In the genomic region with DNA sequence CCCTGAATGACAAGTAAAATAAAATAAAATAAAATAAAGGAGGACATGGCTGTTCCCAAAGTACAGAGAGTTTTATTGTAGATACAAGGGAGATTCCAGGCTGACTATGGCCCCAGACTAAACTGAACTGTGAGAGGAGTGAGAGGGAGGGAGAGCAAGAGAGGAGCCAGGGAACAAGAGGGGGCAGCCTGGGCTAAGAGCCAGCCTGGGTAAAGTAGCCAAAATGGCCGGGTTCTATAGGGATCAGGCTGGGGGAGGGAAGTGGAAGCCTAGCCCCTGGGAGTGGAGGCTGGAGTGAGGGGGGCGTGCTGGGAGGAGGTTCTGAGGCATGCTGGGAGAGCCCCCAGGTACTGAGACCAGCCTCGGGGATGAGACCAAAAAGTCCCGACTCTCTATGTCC, we compare ENCODE assay signal across 26 mouse cellular contexts. TPM values are rescaled to one million over a fixed set of nuclear protein-coding genes. Genes with fewer than 3 reads are reported as not detected.
A peak's percentile ranks its signal among the peaks of the same experiment; 100 is the strongest.
DNase-seq lines count a peak whose midpoint lies in the region; ATAC-seq and TF ChIP-seq lines count a peak whose summit lies in the region.
"Had no signal": no experiment of that assay in that cellular context is flagged by ENCODE, and none has a peak within 500 bp of the region (broad histone marks: within the 10 kb centered on the region; RNA-seq: fewer than 3 reads in every experiment).

No protein-coding gene starts in this region.

- no peaks in the 10 kb centered on the region for H3K27me3 ChIP-seq in heart, embryonic 16.5 days (ENCODE audit: control insufficient read depth, insufficient read depth, low read length)
- H3K27me3 ChIP-seq in embryonic facial prominence, embryonic 10.5 days (replicated peaks; ENCODE audit: low read depth, poor library complexity, severe bottlenecking) = 0 out of 2 replicates have a peak, but pooled peaks cover 4% of the 10 kb centered on the region
- no peaks in the 10 kb centered on the region for H3K27me3 ChIP-seq in stomach, postnatal 0 days (ENCODE audit: control insufficient read depth, insufficient read depth, low read length)
- H3K27me3 ChIP-seq: embryonic facial prominence, embryonic 15.5 days; forebrain, embryonic 12.5 days; limb, embryonic 13.5 days; lung, embryonic 15.5 days had no signal

- peaks cover 2% of the 10 kb centered on the region; the same call in 1 of the 2 replicates for H3K4me1 ChIP-seq in heart, embryonic 16.5 days (ENCODE audit: control insufficient read depth, insufficient read depth, low read length)
- peaks cover 15% of the 10 kb centered on the region for H3K4me1 ChIP-seq in embryonic facial prominence, embryonic 10.5 days
- H3K4me1 ChIP-seq in stomach, postnatal 0 days (replicated peaks; ENCODE audit: control insufficient read depth, insufficient read depth) = peaks cover 9% of the 10 kb centered on the region; the same call in 1 of the 2 replicates
- H3K4me1 ChIP-seq: forebrain, embryonic 12.5 days; neural tube, embryonic 12.5 days had no signal

- peak overlapping the region; percentile 14; the same call in 1 of the 2 replicates for H3K27ac ChIP-seq in heart, embryonic 16.5 days (ENCODE audit: low read length)
- H3K27ac ChIP-seq in embryonic facial prominence, embryonic 10.5 days (replicated peaks) = peak overlapping the region; percentile 54; the same call in 1 of the 2 replicates
- H3K27ac ChIP-seq in stomach, postnatal 0 days (replicated peaks) = 0 out of 2 replicates have a peak overlapping the region, but pooled peaks have one; percentile 18
- H3K27ac ChIP-seq: embryonic facial prominence, embryonic 15.5 days; forebrain, embryonic 12.5 days; heart, embryonic 13.5 days; hindbrain, postnatal 0 days; limb, embryonic 13.5 days; neural tube, embryonic 12.5 days had no signal

- no peak for ATAC-seq in cerebellum, adult (ENCODE audit: insufficient number of reproducible peaks, low FRiP score, low TSS enrichment)
- ATAC-seq in heart, embryonic 16.5 days (replicated peaks; ENCODE audit: extremely low read depth, insufficient read depth, low FRiP score) = no peak
- no peak for ATAC-seq in stomach, postnatal 0 days (ENCODE audit: low FRiP score, low TSS enrichment)
- ATAC-seq: forebrain, postnatal 0 days; hindbrain, postnatal 0 days had no signal

- H3K4me2 ChIP-seq in heart, embryonic 16.5 days (ENCODE audit: low read depth, low read length) = no peak overlapping the region
- H3K4me2 ChIP-seq in stomach, postnatal 0 days (replicated peaks; ENCODE audit: low read depth) = no peak overlapping the region
- H3K4me2 ChIP-seq: embryonic facial prominence, embryonic 15.5 days; forebrain, embryonic 12.5 days; heart, embryonic 13.5 days; limb, embryonic 13.5 days; liver, embryonic 11.5 days; lung, embryonic 15.5 days; midbrain, embryonic 11.5 days; neural tube, embryonic 12.5 days had no signal

- DNase-seq in cerebellum, postnatal 10 days = peak; percentile 75 to 81
- no peak for DNase-seq in heart, adult 9 months (ENCODE audit: low spot score in 2 of 2)
- no peak for DNase-seq in embryonic facial prominence, embryonic 10.5 days (ENCODE audit: low spot score)
- no peak for DNase-seq in stomach, postnatal 0 days (ENCODE audit: low spot score)
- no peak for DNase-seq in lung, postnatal 4 days
- DNase-seq: adrenal gland, postnatal 25 days; forebrain, postnatal 0 days; gastrocnemius, postnatal 10 days; kidney, adult 11 months; kidney, postnatal 14 days; layer of hippocampus, adult 9-11 months; right cerebral cortex, adult 18-20 months; spleen, adult 18-20 months; thymus, adult 2 months had no signal

- no peak for TF ChIP-seq EP300 in stomach, postnatal 0 days (optimal IDR thresholded peaks at IDR 0.05)

- H3K9ac ChIP-seq in heart, embryonic 16.5 days (ENCODE audit: low read length) = no peak overlapping the region
- no peak overlapping the region for H3K9ac ChIP-seq in stomach, postnatal 0 days (ENCODE audit: low read length)
- H3K9ac ChIP-seq: embryonic facial prominence, embryonic 15.5 days; forebrain, embryonic 12.5 days; forebrain, postnatal 0 days; heart, embryonic 13.5 days; limb, embryonic 13.5 days; lung, embryonic 15.5 days; neural tube, embryonic 12.5 days had no signal

- no peaks in the 10 kb centered on the region for H3K36me3 ChIP-seq in heart, embryonic 16.5 days (ENCODE audit: control insufficient read depth, insufficient read depth)
- H3K36me3 ChIP-seq in embryonic facial prominence, embryonic 10.5 days (replicated peaks) = no peaks in the 10 kb centered on the region
- H3K36me3 ChIP-seq in stomach, postnatal 0 days (ENCODE audit: control insufficient read depth, insufficient read depth, low read length) = no peaks in the 10 kb centered on the region
- H3K36me3 ChIP-seq: forebrain, embryonic 12.5 days; heart, embryonic 13.5 days; lung, embryonic 15.5 days; neural tube, embryonic 12.5 days had no signal

- H3K9me3 ChIP-seq in heart, embryonic 16.5 days (replicated peaks; ENCODE audit: control insufficient read depth, low read length) = peaks cover 8% of the 10 kb centered on the region
- H3K9me3 ChIP-seq in embryonic facial prominence, embryonic 10.5 days = peaks cover 6% of the 10 kb centered on the region; the same call in 1 of the 2 replicates
- 0 out of 2 replicates have a peak, but pooled peaks cover 2% of the 10 kb centered on the region for H3K9me3 ChIP-seq in stomach, postnatal 0 days (ENCODE audit: control insufficient read depth, low read length)
- H3K9me3 ChIP-seq: embryonic facial prominence, embryonic 15.5 days; forebrain, embryonic 12.5 days; lung, embryonic 15.5 days had no signal

- no peak overlapping the region for H3K4me3 ChIP-seq in heart, embryonic 16.5 days (ENCODE audit: low read length)
- no peak overlapping the region for H3K4me3 ChIP-seq in embryonic facial prominence, embryonic 10.5 days
- H3K4me3 ChIP-seq in stomach, postnatal 0 days (ENCODE audit: low read depth, low read length) = no peak overlapping the region
- H3K4me3 ChIP-seq: embryonic facial prominence, embryonic 15.5 days; forebrain, embryonic 12.5 days; heart, embryonic 13.5 days; limb, embryonic 13.5 days; lung, embryonic 15.5 days; myocyte; neural tube, embryonic 12.5 days had no signal

- TF ChIP-seq CTCF in stomach, postnatal 0 days (IDR thresholded peaks at IDR 0.05; ENCODE audit: low read depth) = no peak

- WGBS in heart, embryonic 16.5 days = 72% methylated on average over 4 of the region's 4 CpGs
- 68% methylated on average over 4 of the region's 4 CpGs for WGBS in embryonic facial prominence, embryonic 10.5 days
- 81% methylated on average over 4 of the region's 4 CpGs for WGBS in stomach, postnatal 0 days

RNA-seq across cellular contexts. Expression of a gene that starts 37.2 kb away (rescaled TPM):
- polyA plus RNA-seq in heart, embryonic 16.5 days (2015; fragmentation: Nextera tagmentation; extraction: Ambion mirVana) = 5.0 and 5.3 TPM in 2 replicates
- 3.8 and 4.1 TPM in 2 replicates for polyA plus RNA-seq in embryonic facial prominence, embryonic 10.5 days (2016; fragmentation: Nextera tagmentation; extraction: Ambion mirVana)
- 13.7 and 13.8 TPM in 2 replicates for polyA plus RNA-seq in stomach, postnatal 0 days (2015; fragmentation: Nextera tagmentation; extraction: Ambion mirVana)

Comparison
In these comparisons a context has a peak if more than half of its experiments do, and no peak if none do; other contexts are left out.
1. DNase-seq: peak in cerebellum, postnatal 10 days (2 of 2); none in heart, adult 9 months (0 of 2), embryonic facial prominence, embryonic 10.5 days (single experiment), stomach, postnatal 0 days (single experiment) and lung, postnatal 4 days (0 of 2).
2. Peak in every context shown above with its lines, with median percentiles within 50 percentile points of each other: H3K27ac ChIP-seq.